Mouse (Mus musculus) spleen, adult 2 months (tissue): ENCODE data around the gene Olfr930.

Source experiments
- CTCF ChIP-seq: fragments of 200-500 bp; IDR thresholded peaks from 2 replicates; pipeline ENCODE4 v1.5.1; 2011; ENCODE audit warnings: mild to moderate bottlenecking, inconsistent platforms; ENCODE audit not compliant: insufficient read depth, insufficient read length, insufficient replicate concordance; ENCODE audit errors: extremely low read depth
- POLR2A ChIP-seq: fragments of 200-500 bp; IDR thresholded peaks from 2 replicates; pipeline ENCODE4 v1.6.1; 2011; ENCODE audit warnings: low read depth, low read length, inconsistent platforms

DNA sequence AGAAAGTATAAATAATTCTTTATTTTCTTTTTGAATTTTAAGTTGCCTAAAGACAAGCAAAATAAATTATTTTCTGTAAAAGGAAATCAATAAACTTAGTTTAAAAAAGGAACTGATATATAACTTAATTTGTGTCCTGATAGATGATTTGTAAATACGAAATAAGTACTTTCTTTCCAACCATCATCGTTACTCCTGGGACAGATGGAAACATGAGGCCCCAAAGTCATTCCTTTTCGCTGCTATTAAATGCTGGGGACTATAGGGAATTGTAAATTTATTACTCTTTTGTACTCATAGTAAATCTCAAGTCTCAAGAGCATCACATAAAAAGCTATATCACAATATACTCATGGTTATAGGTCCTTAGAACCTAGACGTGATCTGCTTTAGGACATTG is 42.4 kb downstream of the Olfr930 start, which contains the start of gene Olfr933:
- TF ChIP-seq POLR2A (no peak), CTCF (no peak)
